Mouse (Mus musculus): ENCODE results near the gene Gm3127. TPM values are rescaled to one million over a fixed set of nuclear protein-coding genes. Genes with fewer than 3 reads are reported as not detected.
"Not testable (repeated sequence)": the region's sequence is repeated elsewhere in the genome, so short reads cannot be mapped to it uniquely, and the experiment has no call there.

Gene Gm3127
- not detected in 2 replicates for total RNA-seq (2015; ENCODE audit: low replicate concordance)
- not detected in 2 replicates for total RNA-seq (2017; ENCODE audit: low replicate concordance)

DNA sequence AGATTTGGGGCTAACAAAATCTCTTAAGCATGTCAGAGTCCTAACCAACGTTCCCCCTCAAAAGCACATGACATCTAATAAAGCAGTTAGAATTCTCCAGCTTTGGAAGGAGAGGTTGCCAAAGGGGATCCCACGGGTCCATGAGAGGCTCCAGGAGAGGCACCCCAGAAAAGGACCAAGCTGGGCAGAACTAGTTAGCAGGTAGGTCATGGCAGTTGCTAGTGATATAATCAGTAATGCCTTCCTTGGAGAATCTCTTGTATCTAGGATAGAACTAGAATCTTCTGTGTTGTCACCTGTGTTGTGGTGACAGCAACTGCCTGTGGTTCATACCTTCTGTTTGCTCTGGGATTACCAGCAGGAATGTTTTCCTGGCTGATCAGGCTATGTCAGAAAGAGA lies at the start of gene Gm3127:
Gene Gm3127 (plus strand): TSS at position 301 of the 400 bp plus-strand sequence.
- ATAC-seq (replicated peaks; ENCODE audit: low FRiP score, poor library complexity, severe bottlenecking) = not testable (repeated sequence)

DNA sequence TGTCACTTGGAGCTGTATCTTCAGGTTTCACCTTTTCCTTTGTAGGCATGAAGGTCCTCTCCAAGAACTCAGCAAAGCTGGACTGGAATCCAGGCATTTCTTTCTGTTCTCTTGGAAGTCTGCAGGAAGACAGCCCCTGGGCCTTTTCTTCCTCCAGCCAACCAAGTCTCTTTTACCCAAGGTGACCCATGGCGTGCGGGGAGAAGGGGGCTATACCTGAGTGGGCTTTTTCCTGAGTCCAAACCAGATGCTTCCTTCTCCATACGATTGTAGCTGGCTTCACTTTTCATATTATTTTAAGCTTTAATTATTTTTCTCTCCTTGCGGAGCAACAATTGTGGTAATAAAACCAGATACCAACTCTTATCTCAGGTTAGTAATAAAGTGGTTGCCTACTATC lies 23.2 kb upstream of the Gm3127 start:
- not testable (repeated sequence) for ATAC-seq (replicated peaks; ENCODE audit: low FRiP score, poor library complexity, severe bottlenecking)

DNA sequence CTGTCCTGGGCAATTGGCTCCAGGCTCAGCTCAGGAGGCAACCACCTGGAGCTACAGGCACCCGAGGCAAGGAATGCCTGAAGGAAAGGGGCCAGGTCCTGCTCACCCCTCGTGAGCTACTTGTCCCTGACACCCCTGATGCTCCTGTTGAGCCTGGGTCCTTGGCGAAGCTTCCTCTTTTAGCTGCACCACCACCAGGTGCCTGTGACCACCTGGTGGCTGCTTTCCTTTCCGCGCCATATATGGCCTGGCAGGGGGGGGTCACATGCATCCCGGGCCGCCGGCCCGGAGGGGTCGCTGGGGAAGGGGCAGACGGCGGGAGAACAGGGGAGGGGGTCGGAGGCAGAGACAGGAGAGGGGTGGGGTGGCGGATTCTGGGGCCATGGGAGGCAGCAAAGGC lies 17.2 kb downstream of the Gm3127 start:
- ATAC-seq (replicated peaks; ENCODE audit: low FRiP score, poor library complexity, severe bottlenecking) = not testable (repeated sequence)

DNA sequence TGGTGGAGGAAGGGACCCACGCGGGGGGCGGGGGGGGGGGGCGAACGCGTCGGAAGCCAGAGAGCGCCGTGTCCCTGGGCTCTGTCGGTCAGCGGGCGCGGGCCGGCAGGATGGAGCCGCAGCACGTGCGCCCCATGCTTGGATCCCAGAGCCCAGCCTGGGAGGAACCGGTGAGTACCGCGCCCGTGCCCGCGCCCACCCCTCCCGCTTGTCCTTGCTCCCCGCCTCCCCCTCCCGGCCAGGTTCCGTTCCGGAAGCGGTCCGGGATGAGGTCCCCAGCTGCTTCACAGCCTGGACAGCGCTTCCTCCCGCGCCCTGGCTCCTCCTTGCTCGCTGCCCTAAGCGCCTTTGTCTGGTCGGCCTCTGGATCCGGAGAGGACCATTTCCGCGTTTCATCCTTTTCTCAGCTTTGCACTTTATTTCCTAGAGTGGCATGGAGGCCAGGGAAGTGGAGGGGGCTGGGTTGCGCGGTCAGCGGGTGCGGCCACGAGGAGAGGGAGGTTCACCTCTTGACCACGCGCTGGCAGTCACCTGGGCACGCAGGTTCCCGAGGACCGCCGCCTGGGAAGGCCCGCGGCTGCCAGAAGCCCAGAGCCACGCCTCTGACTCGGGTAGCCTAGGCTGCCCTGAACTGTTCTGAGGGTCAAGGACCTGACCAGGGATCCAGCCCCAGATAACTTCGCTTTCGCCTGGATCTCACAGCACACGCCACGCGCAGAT lies 17.8 kb downstream of the Gm3127 start, which contains the start of gene Gm2974:
Gene Gm2974 (plus strand): TSS at position 86 of the 720 bp plus-strand sequence.
- not testable (repeated sequence) for ATAC-seq (replicated peaks; ENCODE audit: low FRiP score, poor library complexity, severe bottlenecking)

DNA sequence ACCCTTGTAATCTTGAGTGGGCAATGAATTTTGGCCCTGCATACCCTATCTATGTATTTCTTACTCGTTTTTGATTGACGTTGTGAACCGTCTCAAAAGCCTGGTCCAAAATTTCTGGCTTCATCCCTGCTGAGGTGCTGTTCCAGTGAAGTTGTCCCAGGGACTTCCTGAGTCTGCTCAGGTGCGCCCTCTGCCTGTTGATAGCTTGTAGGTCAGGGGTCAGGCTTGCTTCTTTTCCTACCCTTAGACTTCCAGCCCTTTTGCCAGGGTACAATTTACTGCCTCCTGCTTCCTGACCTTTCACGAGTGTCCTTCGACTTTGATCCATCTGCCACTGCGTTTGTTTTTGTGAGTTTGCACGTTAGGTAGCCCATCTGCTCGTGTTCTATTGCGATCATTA lies 18.5 kb downstream of the Gm3127 start:
- not testable (repeated sequence) for ATAC-seq (replicated peaks; ENCODE audit: low FRiP score, poor library complexity, severe bottlenecking)

Other genes starting within 250 kb of the Gm3127 start
- gene Gm3029, start 233.3 kb upstream of the Gm3127 start, total RNA-seq (2015; ENCODE audit: low replicate concordance) = not detected in 2 replicates
- not detected in 2 replicates for gene Gm3029, start 233.3 kb upstream of the Gm3127 start, total RNA-seq (2017; ENCODE audit: low replicate concordance)
- gene Gm3095, start 201.5 kb upstream of the Gm3127 start, total RNA-seq (2015; ENCODE audit: low replicate concordance) = not detected in 2 replicates
- gene Gm3095, start 201.5 kb upstream of the Gm3127 start, total RNA-seq (2017; ENCODE audit: low replicate concordance) = not detected in 2 replicates
- not detected in 2 replicates for gene Gm3099, start 166.6 kb upstream of the Gm3127 start, total RNA-seq (2015; ENCODE audit: low replicate concordance)
- gene Gm3099, start 166.6 kb upstream of the Gm3127 start, total RNA-seq (2017; ENCODE audit: low replicate concordance) = not detected in 2 replicates
- not detected in 2 replicates for gene Gm5796, start 141.1 kb upstream of the Gm3127 start, total RNA-seq (2015; ENCODE audit: low replicate concordance)
- gene Gm5796, start 141.1 kb upstream of the Gm3127 start, total RNA-seq (2017; ENCODE audit: low replicate concordance) = not detected in 2 replicates
- not detected in 2 replicates for gene Gm3115, start 80.9 kb upstream of the Gm3127 start, total RNA-seq (2015; ENCODE audit: low replicate concordance)
- not detected in 2 replicates for gene Gm3115, start 80.9 kb upstream of the Gm3127 start, total RNA-seq (2017; ENCODE audit: low replicate concordance)
- not detected in 2 replicates for gene Gm8108, start 54.5 kb upstream of the Gm3127 start, total RNA-seq (2015; ENCODE audit: low replicate concordance)
- gene Gm8108, start 54.5 kb upstream of the Gm3127 start, total RNA-seq (2017; ENCODE audit: low replicate concordance) = not detected in 2 replicates
- not detected in 2 replicates for gene Gm2974, start 17.5 kb downstream of the Gm3127 start, total RNA-seq (2015; ENCODE audit: low replicate concordance)
- gene Gm2974, start 17.5 kb downstream of the Gm3127 start, total RNA-seq (2017; ENCODE audit: low replicate concordance) = not detected in 2 replicates
- gene Gm3138, start 84.6 kb downstream of the Gm3127 start, total RNA-seq (2015; ENCODE audit: low replicate concordance) = not detected in 2 replicates
- gene Gm3138, start 84.6 kb downstream of the Gm3127 start, total RNA-seq (2017; ENCODE audit: low replicate concordance) = not detected in 2 replicates
- gene Gm3149, start 152.3 kb downstream of the Gm3127 start, total RNA-seq (2015; ENCODE audit: low replicate concordance) = not detected in 2 replicates
- not detected in 2 replicates for gene Gm3149, start 152.3 kb downstream of the Gm3127 start, total RNA-seq (2017; ENCODE audit: low replicate concordance)
- gene 2610042L04Rik, start 169.7 kb downstream of the Gm3127 start, total RNA-seq (2015; ENCODE audit: low replicate concordance) = not detected in 2 replicates
- gene 2610042L04Rik, start 169.7 kb downstream of the Gm3127 start, total RNA-seq (2017; ENCODE audit: low replicate concordance) = not detected in 2 replicates
- not detected in 2 replicates for gene Gm3159, start 232.5 kb downstream of the Gm3127 start, total RNA-seq (2015; ENCODE audit: low replicate concordance)
- gene Gm3159, start 232.5 kb downstream of the Gm3127 start, total RNA-seq (2017; ENCODE audit: low replicate concordance) = not detected in 2 replicates